16 mouse cellular contexts compared by ENCODE assay signal in genomic region chr13:41505594-41505993, GRCm38 (mm10).
"Had no signal": no experiment of that assay in that cellular context is flagged by ENCODE, and none has a peak within 500 bp of the region (broad histone marks: within the 10 kb centered on the region; RNA-seq: fewer than 3 reads in every experiment).

No protein-coding gene starts in this region.

- H3K27ac ChIP-seq: kidney, embryonic 15.5 days; left cerebral cortex, adult 2 months; limb, embryonic 15.5 days; liver, embryonic 13.5 days; midbrain, embryonic 10.5 days; neural tube, embryonic 13.5 days; stomach, embryonic 15.5 days had no signal

- H3K36me3 ChIP-seq: kidney, embryonic 15.5 days; limb, embryonic 15.5 days; liver, embryonic 13.5 days; midbrain, embryonic 10.5 days; neural tube, embryonic 13.5 days; stomach, embryonic 15.5 days had no signal

- DNase-seq: kidney, adult 2 months; kidney, postnatal 14 days; liver, embryonic 13.5 days; lung, adult 18-20 months; midbrain, embryonic 14.5 days; retina, postnatal 1 day; right cerebral cortex, postnatal 4 days; thymus, adult 2 months; thymus, postnatal 36 days had no signal

- H3K9ac ChIP-seq: kidney, embryonic 15.5 days; limb, embryonic 15.5 days; liver, embryonic 13.5 days; neural tube, embryonic 13.5 days; stomach, embryonic 15.5 days had no signal

- H3K4me3 ChIP-seq: kidney, embryonic 15.5 days; left cerebral cortex, adult 2 months; limb, embryonic 15.5 days; liver, embryonic 13.5 days; midbrain, embryonic 10.5 days; neural tube, embryonic 13.5 days; stomach, embryonic 15.5 days had no signal

- H3K27me3 ChIP-seq: kidney, embryonic 15.5 days; limb, embryonic 15.5 days; liver, embryonic 13.5 days; neural tube, embryonic 13.5 days; stomach, embryonic 15.5 days had no signal

- ATAC-seq: intestine, embryonic 16.5 days had no signal

- H3K4me1 ChIP-seq: liver, embryonic 13.5 days; stomach, embryonic 15.5 days had no signal
